Mouse (Mus musculus): ENCODE results near the gene Gm4981.
"Not testable (repeated sequence)": the region's sequence is repeated elsewhere in the genome, so short reads cannot be mapped to it uniquely, and the experiment has no call there.

- not testable (repeated sequence) for TF ChIP-seq POLR2A (IDR thresholded peaks at IDR 0.05; ENCODE audit: control insufficient read depth, extremely low read depth, insufficient read depth, low read length, poor library complexity); CTCF (IDR thresholded peaks at IDR 0.05; ENCODE audit: borderline replicate concordance, control insufficient read depth, extremely low read depth, insufficient read depth, low read length, poor library complexity)
Observed at GRCm38 (mm10) chr10:58230021-58230420, 6.5 kb downstream of the Gm4981 start.
